8 mouse cellular contexts compared by ENCODE assay signal in genomic region chr16:70313496-70313885, GRCm38 (mm10). TPM values are rescaled to one million over a fixed set of nuclear protein-coding genes. Genes with fewer than 3 reads are reported as not detected.
DNase-seq lines count a peak whose midpoint lies in the region; ATAC-seq and TF ChIP-seq lines count a peak whose summit lies in the region.

No protein-coding gene starts in this region.

- TF ChIP-seq POLR2A in ES-Bruce4 (IDR thresholded peaks at IDR 0.05; ENCODE audit: insufficient read depth, low read length): no peak

- H3K36me3 ChIP-seq in heart, embryonic 11.5 days (ENCODE audit: control insufficient read depth, insufficient read depth, low read length): no peaks in the 10 kb centered on the region
- no peaks in the 10 kb centered on the region for H3K36me3 ChIP-seq in ES-Bruce4 (ENCODE audit: control insufficient read depth, insufficient read depth, low read length, poor library complexity, severe bottlenecking)
- H3K36me3 ChIP-seq in forebrain, embryonic 16.5 days (ENCODE audit: control insufficient read depth, insufficient read depth): no peaks in the 10 kb centered on the region
- no peaks in the 10 kb centered on the region for H3K36me3 ChIP-seq in liver, postnatal 0 days (replicated peaks; ENCODE audit: insufficient read depth, low read length)

- TF ChIP-seq CTCF in ES-Bruce4 (IDR thresholded peaks at IDR 0.05; ENCODE audit: low read depth, low read length): no peak
- no peak for TF ChIP-seq CTCF in liver, postnatal 0 days (IDR thresholded peaks at IDR 0.05; ENCODE audit: low read depth)

- H3K9me3 ChIP-seq in heart, embryonic 11.5 days (replicated peaks; ENCODE audit: control insufficient read depth, low read length): no peaks in the 10 kb centered on the region
- no peaks in the 10 kb centered on the region for H3K9me3 ChIP-seq in ES-Bruce4 (replicated peaks; ENCODE audit: control insufficient read depth, insufficient read depth, low read length, poor library complexity, severe bottlenecking)
- no peaks in the 10 kb centered on the region for H3K9me3 ChIP-seq in forebrain, embryonic 16.5 days (ENCODE audit: control insufficient read depth, low read length)
- no peaks in the 10 kb centered on the region for H3K9me3 ChIP-seq in liver, postnatal 0 days (ENCODE audit: low read length)

- no peaks in the 10 kb centered on the region for H3K4me1 ChIP-seq in heart, embryonic 11.5 days (ENCODE audit: control insufficient read depth, insufficient read depth, low read length)
- no peaks in the 10 kb centered on the region for H3K4me1 ChIP-seq in ES-Bruce4 (ENCODE audit: control insufficient read depth, insufficient read depth, low read length)
- H3K4me1 ChIP-seq in forebrain, embryonic 16.5 days (replicated peaks; ENCODE audit: control insufficient read depth, insufficient read depth, low read length): peaks cover 4% of the 10 kb centered on the region; the same call in 1 of the 2 replicates
- peaks cover 12% of the 10 kb centered on the region; the same call in 1 of the 2 replicates for H3K4me1 ChIP-seq in liver, postnatal 0 days (ENCODE audit: insufficient read depth)

- no peak for DNase-seq in heart, adult 8-10 months (ENCODE audit: low spot score)
- no peak for DNase-seq in liver, postnatal 0 days
- DNase-seq in spleen, postnatal 4 days (ENCODE audit: low spot score in 2 of 2): no peak
- no peak for DNase-seq in cerebellum, adult 18-20 months
- DNase-seq in cerebellum, postnatal 14 days: no peak

- H3K27me3 ChIP-seq in heart, embryonic 11.5 days (ENCODE audit: control insufficient read depth, insufficient read depth, low read length): no peaks in the 10 kb centered on the region
- no peaks in the 10 kb centered on the region for H3K27me3 ChIP-seq in ES-Bruce4 (ENCODE audit: control insufficient read depth, insufficient read depth, low read length, poor library complexity, severe bottlenecking)
- no peaks in the 10 kb centered on the region for H3K27me3 ChIP-seq in forebrain, embryonic 16.5 days (replicated peaks; ENCODE audit: control insufficient read depth, insufficient read depth, low read length)
- no peaks in the 10 kb centered on the region for H3K27me3 ChIP-seq in liver, postnatal 0 days (ENCODE audit: insufficient read depth, low read length)

- no peak for ATAC-seq in heart, embryonic 11.5 days (replicated peaks; ENCODE audit: insufficient number of reproducible peaks, low FRiP score, low TSS enrichment)
- no peak for ATAC-seq in forebrain, embryonic 16.5 days
- ATAC-seq in liver, postnatal 0 days: no peak

- WGBS in heart, embryonic 11.5 days (ENCODE audit: insufficient replicate concordance): 4% methylated on average over 7 of the region's 7 CpGs
- WGBS in forebrain, embryonic 16.5 days: 2% methylated on average over 7 of the region's 7 CpGs
- 1% methylated on average over 7 of the region's 7 CpGs for WGBS in liver, postnatal 0 days (ENCODE audit: insufficient replicate concordance)

- H3K27ac ChIP-seq in heart, embryonic 11.5 days (ENCODE audit: low read depth, low read length): peak overlapping the region; percentile 96
- H3K27ac ChIP-seq in ES-Bruce4 (ENCODE audit: insufficient read depth, low read length): no peak overlapping the region
- H3K27ac ChIP-seq in forebrain, embryonic 16.5 days (ENCODE audit: low read length): no peak overlapping the region; the same call in 1 of the 2 replicates
- H3K27ac ChIP-seq in liver, postnatal 0 days (ENCODE audit: low read depth): peak overlapping the region; percentile 97

- peak overlapping the region; percentile 72 for H3K4me2 ChIP-seq in heart, embryonic 11.5 days
- peak overlapping the region; percentile 67 for H3K4me2 ChIP-seq in forebrain, embryonic 16.5 days (ENCODE audit: low read length)
- H3K4me2 ChIP-seq in liver, postnatal 0 days (ENCODE audit: low read depth, low read length): peak overlapping the region; percentile 73

- H3K9ac ChIP-seq in heart, embryonic 11.5 days (ENCODE audit: low read depth, low read length): peak overlapping the region; percentile 94
- H3K9ac ChIP-seq in ES-Bruce4 (ENCODE audit: low read depth, poor library complexity, severe bottlenecking): peak overlapping the region; percentile 80
- peak overlapping the region; percentile 88 for H3K9ac ChIP-seq in forebrain, embryonic 16.5 days (replicated peaks; ENCODE audit: low read depth, low read length)
- H3K9ac ChIP-seq in liver, postnatal 0 days (replicated peaks): peak overlapping the region; percentile 78

- H3K4me3 ChIP-seq in heart, embryonic 11.5 days (ENCODE audit: low read depth, low read length): peak overlapping the region; percentile 66
- peak overlapping the region; percentile 61 for H3K4me3 ChIP-seq in ES-Bruce4 (ENCODE audit: low read depth, low read length)
- peak overlapping the region; percentile 61 for H3K4me3 ChIP-seq in forebrain, embryonic 16.5 days (replicated peaks; ENCODE audit: low read length)
- peak overlapping the region; percentile 71 for H3K4me3 ChIP-seq in liver, postnatal 0 days (ENCODE audit: low read depth, low read length)

- no peak for TF ChIP-seq EP300 in ES-Bruce4 (IDR thresholded peaks at IDR 0.05; ENCODE audit: insufficient read depth, low read depth, low read length)
- 0 out of 2 replicates have a peak, but pooled peaks have one; percentile 12 for TF ChIP-seq EP300 in liver, postnatal 0 days (IDR thresholded peaks at IDR 0.05; ENCODE audit: low read depth)

RNA-seq across cellular contexts. Expression of gene Gbe1, which starts 0.3 kb away (rescaled TPM):
- polyA plus RNA-seq in heart, embryonic 11.5 days (2014; fragmentation: Nextera tagmentation; extraction: Ambion mirVana): 44.6 and 50.2 TPM in 2 replicates
- 10 to 100 TPM; 47.6 to 53.7 (median 51.1) TPM for total RNA-seq in heart, adult 8-10 months (2022)
- polyA plus RNA-seq in ES-Bruce4 (2011; ENCODE audit: insufficient read depth, insufficient read length, low read depth, missing spikeins): 4.1 and 4.3 TPM in 2 replicates
- 10.3 and 11.8 TPM in 2 replicates for polyA plus RNA-seq in forebrain, embryonic 16.5 days (2015; fragmentation: Nextera tagmentation; extraction: Ambion mirVana)
- 22.9 and 31.7 TPM in 2 replicates for polyA plus RNA-seq in liver, postnatal 0 days (2015; fragmentation: Nextera tagmentation; extraction: Ambion mirVana)

Comparison
In these comparisons a context has a peak if more than half of its experiments do, and no peak if none do; other contexts are left out.
1. H3K27ac ChIP-seq: peak in heart, embryonic 11.5 days (single experiment) and liver, postnatal 0 days (single experiment); none in ES-Bruce4 (single experiment) and forebrain, embryonic 16.5 days (single experiment).
2. Peak in every context shown above with its lines, with median percentiles within 50 percentile points of each other: H3K4me2 ChIP-seq, H3K4me3 ChIP-seq and H3K9ac ChIP-seq.